Mouse (Mus musculus): ENCODE results near the gene Sgsm3. TPM values are rescaled to one million over a fixed set of nuclear protein-coding genes. Genes with fewer than 3 reads are reported as not detected.
A peak's percentile ranks its signal among the peaks of the same experiment; 100 is the strongest.

Gene Sgsm3
- polyA plus RNA-seq, 1 experiment from 2014 or later = 29.2 TPM

DNA sequence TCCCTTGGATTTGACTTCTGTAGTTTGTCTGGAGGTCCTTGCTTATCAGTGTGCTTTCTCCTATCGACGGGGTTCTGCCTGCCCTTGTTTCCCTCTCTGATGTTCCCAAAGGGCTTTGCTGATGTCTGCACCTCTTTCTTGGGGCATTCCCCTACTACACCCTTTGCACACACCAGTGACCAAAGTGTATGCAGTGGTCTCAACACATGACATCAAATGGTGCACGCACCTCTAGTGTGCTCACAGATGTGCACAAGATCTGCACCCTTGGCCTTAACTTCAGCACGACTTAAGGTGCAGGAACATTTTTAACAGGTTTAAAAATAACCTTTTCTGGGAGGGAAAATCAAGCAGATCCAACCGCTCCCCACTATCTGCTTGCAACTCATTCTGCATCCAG, 38.2 kb upstream of the Sgsm3 start:
- Histone ChIP-seq H3K9ac (replicated peaks; ENCODE audit: low read depth, low read length) (no peak overlapping the region), H3K27me3 (ENCODE audit: control insufficient read depth, insufficient read depth, low read length) (no peaks in the 10 kb centered on the region), H3K27ac (ENCODE audit: low read length) (no peak overlapping the region), H3K9me3 (ENCODE audit: control insufficient read depth, low read depth, low read length) (no peaks in the 10 kb centered on the region), H3K4me3 (ENCODE audit: low read depth, low read length) (no peak overlapping the region), H3K4me1 (ENCODE audit: control insufficient read depth, insufficient read depth, low read length) (no peaks in the 10 kb centered on the region), H3K4me2 (replicated peaks; ENCODE audit: low read depth, low read length) (no peak overlapping the region), H3K36me3 (ENCODE audit: control insufficient read depth, insufficient read depth, low read length) (peaks cover 8% of the 10 kb centered on the region; the same call in 1 of the 2 replicates)
- no peak for ATAC-seq (ENCODE audit: insufficient number of reproducible peaks, insufficient read depth, low FRiP score, low read depth)
- 88% methylated on average over 5 of the region's 5 CpGs for WGBS

DNA sequence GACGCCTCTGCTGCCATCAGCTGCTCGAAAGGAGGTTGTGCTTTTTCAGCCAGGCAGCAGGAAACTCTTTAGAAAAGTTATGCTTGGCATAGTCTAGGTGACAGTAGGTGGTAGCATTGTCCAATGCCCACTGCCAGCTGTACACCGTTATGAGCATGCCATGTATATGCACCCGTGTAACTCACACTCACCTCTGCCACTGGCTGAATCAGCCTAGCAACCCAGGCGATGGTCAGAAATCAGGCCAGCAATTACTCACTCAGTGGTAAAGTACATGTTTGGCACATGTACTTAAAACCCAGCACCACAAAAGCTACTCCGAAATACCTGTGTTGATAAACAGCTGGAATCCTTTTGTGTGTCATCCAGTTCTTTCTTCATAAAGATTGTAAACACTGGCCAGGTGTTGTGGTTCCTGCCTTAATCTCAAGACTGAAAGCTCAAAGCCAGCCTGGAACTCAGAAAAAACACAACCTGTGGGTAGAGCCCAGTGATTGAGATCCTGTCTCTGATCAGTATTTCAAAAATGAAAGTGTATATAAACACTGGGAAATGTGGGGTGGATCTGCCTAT, 36.0 kb upstream of the Sgsm3 start:
- no peaks in the 10 kb centered on the region for H3K4me1 ChIP-seq (ENCODE audit: control insufficient read depth, insufficient read depth, low read length)
- WGBS = 78% methylated on average over 6 of the region's 6 CpGs
- no peak for ATAC-seq (ENCODE audit: insufficient number of reproducible peaks, insufficient read depth, low FRiP score, low read depth)
- no peak overlapping the region for H3K9ac ChIP-seq (replicated peaks; ENCODE audit: low read depth, low read length)
- H3K9me3 ChIP-seq (ENCODE audit: control insufficient read depth, low read depth, low read length) = no peaks in the 10 kb centered on the region
- H3K4me3 ChIP-seq (ENCODE audit: low read depth, low read length) = no peak overlapping the region
- no peaks in the 10 kb centered on the region for H3K27me3 ChIP-seq (ENCODE audit: control insufficient read depth, insufficient read depth, low read length)
- no peak overlapping the region for H3K27ac ChIP-seq (ENCODE audit: low read length)
- H3K36me3 ChIP-seq (ENCODE audit: control insufficient read depth, insufficient read depth, low read length) = 0 out of 2 replicates have a peak, but pooled peaks cover 4% of the 10 kb centered on the region
- H3K4me2 ChIP-seq (replicated peaks; ENCODE audit: low read depth, low read length) = no peak overlapping the region

DNA sequence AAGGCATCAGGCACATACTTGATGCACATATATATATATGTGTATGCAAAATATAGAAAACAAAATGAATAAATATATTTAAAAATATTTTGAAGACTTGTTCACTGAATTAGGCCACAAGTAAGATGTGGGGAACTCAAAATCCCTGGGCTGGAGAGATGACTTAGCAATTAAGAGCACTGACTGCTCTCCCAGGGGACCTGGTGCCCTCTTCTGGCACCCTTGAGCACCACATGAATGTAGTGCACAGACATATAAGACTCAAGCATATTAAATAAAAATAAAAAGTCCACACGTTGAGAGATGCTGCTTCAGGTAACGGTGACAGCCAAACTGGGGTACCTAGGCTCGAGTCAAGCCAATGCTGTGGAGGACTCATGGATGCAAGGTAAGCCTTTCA, 31.7 kb upstream of the Sgsm3 start:
- Histone ChIP-seq H3K9ac (replicated peaks; ENCODE audit: low read depth, low read length) (no peak overlapping the region), H3K4me3 (ENCODE audit: low read depth, low read length) (no peak overlapping the region), H3K36me3 (ENCODE audit: control insufficient read depth, insufficient read depth, low read length) (peaks cover 5% of the 10 kb centered on the region; the same call in 1 of the 2 replicates), H3K4me1 (ENCODE audit: control insufficient read depth, insufficient read depth, low read length) (peaks cover 6% of the 10 kb centered on the region; the same call in 1 of the 2 replicates), H3K27me3 (ENCODE audit: control insufficient read depth, insufficient read depth, low read length) (no peaks in the 10 kb centered on the region), H3K4me2 (replicated peaks; ENCODE audit: low read depth, low read length) (no peak overlapping the region), H3K27ac (ENCODE audit: low read length) (no peak overlapping the region), H3K9me3 (ENCODE audit: control insufficient read depth, low read depth, low read length) (no peaks in the 10 kb centered on the region)
- 68% methylated on average over 3 of the region's 3 CpGs for WGBS
- ATAC-seq (ENCODE audit: insufficient number of reproducible peaks, insufficient read depth, low FRiP score, low read depth) = no peak

DNA sequence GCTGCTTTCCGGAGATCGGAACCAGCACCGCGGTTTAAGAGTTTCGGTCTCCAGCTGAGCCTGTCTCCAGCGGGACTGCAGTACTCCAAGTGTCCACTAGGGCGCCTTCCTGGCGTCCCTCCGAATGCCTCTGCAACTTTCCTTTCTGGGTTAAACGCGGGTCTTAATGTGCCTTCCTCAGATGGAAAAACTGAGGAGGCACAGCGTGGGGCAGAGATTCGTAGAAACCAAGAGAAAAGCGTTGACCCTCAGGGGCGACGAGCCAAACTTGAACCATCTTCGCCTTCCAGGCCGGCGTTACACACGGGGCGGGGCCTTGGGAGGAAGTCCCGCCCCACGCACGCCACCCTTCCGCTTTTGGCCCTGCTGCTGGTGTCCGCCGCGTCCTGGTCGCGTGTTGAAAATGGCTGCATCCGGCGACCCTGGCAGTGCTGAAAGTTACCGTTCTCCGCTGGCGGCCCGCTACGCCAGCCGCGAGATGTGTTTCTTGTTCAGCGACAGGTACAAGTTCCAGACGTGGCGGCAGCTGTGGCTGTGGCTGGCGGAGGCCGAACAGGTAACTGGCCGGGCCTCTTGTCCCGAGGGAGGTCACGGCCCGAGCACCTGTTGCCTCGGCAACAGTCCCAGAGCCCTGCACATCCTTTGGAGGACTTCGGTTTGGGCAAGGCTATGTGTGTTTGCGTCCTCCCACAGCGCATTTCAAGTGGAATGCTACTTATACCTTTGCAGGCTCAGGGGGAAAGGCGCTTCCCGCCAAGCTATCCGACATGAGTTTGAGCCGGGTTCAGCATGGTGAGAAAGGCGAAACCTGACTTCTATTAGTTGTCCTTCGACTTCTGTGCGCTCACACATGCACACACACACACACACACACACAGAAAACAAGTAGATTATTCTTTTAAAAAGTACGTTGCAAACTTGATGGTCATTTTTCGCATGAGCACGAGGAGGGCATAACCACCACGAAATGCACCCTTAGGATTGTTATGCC, 29.1 kb upstream of the Sgsm3 start, which contains the start of gene Adsl:
TSS of gene Adsl (plus strand) at position 346 of the 991 bp plus-strand sequence.
- ATAC-seq (ENCODE audit: insufficient number of reproducible peaks, insufficient read depth, low FRiP score, low read depth) = peak; percentile 90
- under 1% methylated on average over 63 of the region's 63 CpGs for WGBS

DNA sequence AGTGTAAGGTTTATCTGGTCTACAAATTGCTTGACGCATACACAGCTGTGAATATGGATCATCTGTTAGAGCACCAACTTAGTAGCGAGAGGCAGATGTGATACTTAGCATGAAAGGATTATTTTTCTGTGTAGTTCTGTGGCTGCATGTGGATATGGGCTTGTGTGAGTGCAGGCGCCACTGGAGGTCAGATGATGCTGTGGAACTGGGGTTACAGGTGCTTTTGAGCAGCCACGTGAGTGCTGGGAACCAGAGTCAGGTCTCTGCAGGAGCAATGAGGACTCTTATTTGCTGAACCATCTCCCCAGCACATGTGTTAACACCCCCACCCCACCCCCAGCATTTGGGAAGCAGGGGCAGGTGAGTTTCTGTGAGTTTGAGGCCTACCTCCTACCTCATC, 28.1 kb upstream of the Sgsm3 start:
- 44% methylated on average over 4 of the region's 4 CpGs for WGBS
- ATAC-seq (ENCODE audit: insufficient number of reproducible peaks, insufficient read depth, low FRiP score, low read depth) = no peak
- peaks cover 6% of the 10 kb centered on the region; the same call in 1 of the 2 replicates for H3K4me1 ChIP-seq (ENCODE audit: control insufficient read depth, insufficient read depth, low read length)
- no peaks in the 10 kb centered on the region for H3K9me3 ChIP-seq (ENCODE audit: control insufficient read depth, low read depth, low read length)
- no peak overlapping the region for H3K27ac ChIP-seq (ENCODE audit: low read length)
- H3K36me3 ChIP-seq (ENCODE audit: control insufficient read depth, insufficient read depth, low read length) = peaks cover 26% of the 10 kb centered on the region
- H3K27me3 ChIP-seq (ENCODE audit: control insufficient read depth, insufficient read depth, low read length) = no peaks in the 10 kb centered on the region
- H3K4me2 ChIP-seq (replicated peaks; ENCODE audit: low read depth, low read length) = peak overlapping the region; percentile 86
- H3K4me3 ChIP-seq (ENCODE audit: low read depth, low read length) = peak overlapping the region; percentile 85
- H3K9ac ChIP-seq (replicated peaks; ENCODE audit: low read depth, low read length) = peak overlapping the region; percentile 61; the same call in 1 of the 2 replicates

More for the DNA sequence above, 29.1 kb upstream of the Sgsm3 start, which contains the start of gene Adsl:
- no peaks in the 10 kb centered on the region for H3K27me3 ChIP-seq (ENCODE audit: control insufficient read depth, insufficient read depth, low read length)
- peak within 1 kb of the TSS; percentile 86 for H3K4me2 ChIP-seq (replicated peaks; ENCODE audit: low read depth, low read length)
- H3K9ac ChIP-seq (replicated peaks; ENCODE audit: low read depth, low read length) = peak within 1 kb of the TSS; percentile 61
- peaks cover 6% of the 10 kb centered on the region; the same call in 1 of the 2 replicates for H3K4me1 ChIP-seq (ENCODE audit: control insufficient read depth, insufficient read depth, low read length)
- peak within 1 kb of the TSS; percentile 80 for H3K27ac ChIP-seq (ENCODE audit: low read length)
- no peaks in the 10 kb centered on the region for H3K9me3 ChIP-seq (ENCODE audit: control insufficient read depth, low read depth, low read length)
- H3K4me3 ChIP-seq (ENCODE audit: low read depth, low read length) = peak within 1 kb of the TSS; percentile 85
- H3K36me3 ChIP-seq (ENCODE audit: control insufficient read depth, insufficient read depth, low read length) = peaks cover 17% of the 10 kb centered on the region

DNA sequence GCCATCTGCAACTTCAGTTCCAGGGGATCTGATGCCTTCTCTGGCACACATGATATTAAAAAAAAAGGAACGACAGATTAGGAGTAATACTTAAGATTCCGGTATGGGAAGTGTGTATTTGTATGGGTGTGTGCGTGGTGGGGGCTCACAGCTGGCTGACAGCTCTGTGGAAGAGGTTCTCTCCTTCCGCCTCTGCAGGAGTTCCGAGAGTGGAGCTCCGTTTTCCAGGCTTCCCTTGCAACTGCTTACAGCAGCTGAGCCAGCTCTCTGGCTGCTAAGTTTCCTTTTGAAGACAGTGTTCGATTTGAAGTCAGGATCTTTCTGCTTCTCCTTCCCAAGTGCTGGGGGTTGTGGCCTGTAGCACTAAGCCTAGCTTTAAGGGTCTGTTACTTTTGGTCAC, 27.5 kb upstream of the Sgsm3 start:
- H3K4me1 ChIP-seq (ENCODE audit: control insufficient read depth, insufficient read depth, low read length) = peaks cover 6% of the 10 kb centered on the region; the same call in 1 of the 2 replicates
- no peaks in the 10 kb centered on the region for H3K27me3 ChIP-seq (ENCODE audit: control insufficient read depth, insufficient read depth, low read length)
- no peak overlapping the region for H3K27ac ChIP-seq (ENCODE audit: low read length)
- ATAC-seq (ENCODE audit: insufficient number of reproducible peaks, insufficient read depth, low FRiP score, low read depth) = no peak
- 90% methylated on average over 7 of the region's 7 CpGs for WGBS
- no peak overlapping the region for H3K4me3 ChIP-seq (ENCODE audit: low read depth, low read length)
- peaks cover 32% of the 10 kb centered on the region for H3K36me3 ChIP-seq (ENCODE audit: control insufficient read depth, insufficient read depth, low read length)
- H3K9me3 ChIP-seq (ENCODE audit: control insufficient read depth, low read depth, low read length) = no peaks in the 10 kb centered on the region
- no peak overlapping the region for H3K9ac ChIP-seq (replicated peaks; ENCODE audit: low read depth, low read length)
- H3K4me2 ChIP-seq (replicated peaks; ENCODE audit: low read depth, low read length) = 0 out of 2 replicates have a peak overlapping the region, but pooled peaks have one; percentile 86

DNA sequence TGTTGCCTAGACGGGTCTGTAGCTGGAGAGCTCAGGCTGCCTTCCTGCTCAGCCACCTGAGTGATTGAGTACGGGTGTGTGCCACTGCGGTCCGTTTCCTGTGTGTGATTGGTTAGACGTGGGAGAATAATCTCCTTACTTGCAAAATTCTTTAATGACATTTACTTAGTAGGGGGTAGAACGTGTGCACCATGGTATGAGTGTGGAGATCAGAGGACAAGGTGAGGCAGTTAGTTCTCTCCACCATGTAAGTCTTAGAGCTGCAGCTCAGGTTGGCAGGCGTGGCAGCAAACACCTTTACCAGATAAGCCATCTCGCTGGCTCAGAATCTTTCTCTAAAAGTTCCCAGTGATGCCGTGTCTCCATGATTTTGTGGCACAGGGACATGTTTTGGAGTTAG, 23.6 kb upstream of the Sgsm3 start:
- H3K27me3 ChIP-seq (ENCODE audit: control insufficient read depth, insufficient read depth, low read length) = no peaks in the 10 kb centered on the region
- H3K9me3 ChIP-seq (ENCODE audit: control insufficient read depth, low read depth, low read length) = no peaks in the 10 kb centered on the region
- no peak overlapping the region for H3K4me2 ChIP-seq (replicated peaks; ENCODE audit: low read depth, low read length)
- no peak overlapping the region for H3K9ac ChIP-seq (replicated peaks; ENCODE audit: low read depth, low read length)
- peaks cover 6% of the 10 kb centered on the region; the same call in 1 of the 2 replicates for H3K4me1 ChIP-seq (ENCODE audit: control insufficient read depth, insufficient read depth, low read length)
- peaks cover 55% of the 10 kb centered on the region for H3K36me3 ChIP-seq (ENCODE audit: control insufficient read depth, insufficient read depth, low read length)
- WGBS = 83% methylated on average over 9 of the region's 9 CpGs
- H3K4me3 ChIP-seq (ENCODE audit: low read depth, low read length) = no peak overlapping the region
- no peak for ATAC-seq (ENCODE audit: insufficient number of reproducible peaks, insufficient read depth, low FRiP score, low read depth)
- H3K27ac ChIP-seq (ENCODE audit: low read length) = no peak overlapping the region

DNA sequence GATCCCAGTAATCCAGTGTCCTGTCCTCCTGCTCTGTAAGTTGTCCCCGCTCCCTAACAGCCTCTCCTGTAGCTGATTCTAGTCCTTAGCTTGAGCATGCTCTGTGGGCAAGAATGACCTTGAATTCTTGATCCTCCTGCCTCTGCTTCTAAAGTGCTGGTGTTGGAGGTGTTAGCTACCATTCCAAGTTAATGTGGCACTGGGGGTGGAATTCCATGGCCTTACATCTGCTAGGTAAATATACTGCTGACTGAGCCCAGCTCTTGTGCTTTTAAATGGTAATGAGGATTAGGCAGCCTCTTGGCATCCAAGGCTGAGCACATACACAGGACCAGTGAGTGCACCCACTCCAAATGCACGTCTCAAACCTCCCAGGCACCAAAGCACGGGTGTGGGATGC, 22.7 kb upstream of the Sgsm3 start:
- Histone ChIP-seq H3K36me3 (ENCODE audit: control insufficient read depth, insufficient read depth, low read length) (peaks cover 63% of the 10 kb centered on the region), H3K4me2 (replicated peaks; ENCODE audit: low read depth, low read length) (no peak overlapping the region), H3K4me3 (ENCODE audit: low read depth, low read length) (no peak overlapping the region), H3K4me1 (ENCODE audit: control insufficient read depth, insufficient read depth, low read length) (no peaks in the 10 kb centered on the region), H3K27me3 (ENCODE audit: control insufficient read depth, insufficient read depth, low read length) (no peaks in the 10 kb centered on the region), H3K9ac (replicated peaks; ENCODE audit: low read depth, low read length) (no peak overlapping the region), H3K27ac (ENCODE audit: low read length) (no peak overlapping the region), H3K9me3 (ENCODE audit: control insufficient read depth, low read depth, low read length) (no peaks in the 10 kb centered on the region)
- WGBS = 72% methylated on average over 3 of the region's 3 CpGs
- no peak for ATAC-seq (ENCODE audit: insufficient number of reproducible peaks, insufficient read depth, low FRiP score, low read depth)

Measured in stomach, embryonic 14.5 days (tissue).